Mouse (Mus musculus): ENCODE results near the gene Hnrnpr. TPM values are rescaled to one million over a fixed set of nuclear protein-coding genes. Genes with fewer than 3 reads are reported as not detected.

Hnrnpr gene
- total RNA-seq, 1 experiment = 73.4 TPM

GRCm38 (mm10) chr4:136291692-136292091 lies 19.1 kb upstream of the Hnrnpr start:
- TF ChIP-seq ZNF384 (IDR thresholded peaks at IDR 0.05; ENCODE audit: low read depth, low read length) (no peak), HCFC1 (IDR thresholded peaks at IDR 0.05; ENCODE audit: borderline replicate concordance, insufficient read depth, low read length) (no peak), CHD2 (IDR thresholded peaks at IDR 0.05; ENCODE audit: low read depth, low read length) (no peak), MAFK (IDR thresholded peaks at IDR 0.05; ENCODE audit: insufficient read depth, low read depth, low read length) (no peak), ZC3H11A (IDR thresholded peaks at IDR 0.05; ENCODE audit: borderline replicate concordance, low read depth, low read length) (no peak)
- Histone ChIP-seq H3K9me3 (ENCODE audit: control insufficient read depth, insufficient read depth, low read depth, low read length) (no peaks in the 10 kb centered on the region), H3K4me3 (ENCODE audit: insufficient read depth in 1 of 2, low read depth in 1 of 2, low read length in 2 of 2, poor library complexity in 1 of 2, severe bottlenecking in 1 of 2) (no peak overlapping the region), H3K9ac (ENCODE audit: insufficient read depth, low read depth, low read length, poor library complexity, severe bottlenecking) (no peak overlapping the region; the same call in 1 of the 2 replicates), H3K36me3 (ENCODE audit: control insufficient read depth, insufficient read depth, low read length, poor library complexity, severe bottlenecking) (no peaks in the 10 kb centered on the region; the same call in 1 of the 2 replicates), H3K27ac (ENCODE audit: insufficient read depth, low read depth, low read length, poor library complexity, severe bottlenecking) (no peak overlapping the region), H3K4me1 (ENCODE audit: control insufficient read depth in 2 of 2, insufficient read depth in 2 of 2, low read length in 2 of 2, poor library complexity in 1 of 2) (peaks cover 0 to 12% of the 10 kb centered on the region in 2 experiments; a peak in 2 of 4 replicates)
- in situ Hi-C loops (cut with MboI; ENCODE audit: low sequenced_read_pairs in 2 of 2, unreplicated experiment in 2 of 2) = no loop called here
- no peak for DNase-seq (ENCODE audit: low read depth, low spot score)

GRCm38 (mm10) chr4:136295941-136296340 lies 14.8 kb upstream of the Hnrnpr start:
- no peak for TF ChIP-seq ZNF384 (IDR thresholded peaks at IDR 0.05; ENCODE audit: low read depth, low read length)
- TF ChIP-seq MAFK (IDR thresholded peaks at IDR 0.05; ENCODE audit: insufficient read depth, low read depth, low read length) = no peak
- TF ChIP-seq HCFC1 (IDR thresholded peaks at IDR 0.05; ENCODE audit: borderline replicate concordance, insufficient read depth, low read length) = no peak
- TF ChIP-seq ZC3H11A (IDR thresholded peaks at IDR 0.05; ENCODE audit: borderline replicate concordance, low read depth, low read length) = no peak
- TF ChIP-seq CHD2 (IDR thresholded peaks at IDR 0.05; ENCODE audit: low read depth, low read length) = no peak
- in situ Hi-C loops (cut with MboI; ENCODE audit: low sequenced_read_pairs in 2 of 2, unreplicated experiment in 2 of 2) = no loop called here

GRCm38 (mm10) chr4:136302462-136302861 lies 8.3 kb upstream of the Hnrnpr start:
- H3K27ac ChIP-seq (ENCODE audit: insufficient read depth, low read depth, low read length, poor library complexity, severe bottlenecking) = no peak overlapping the region
- no peak overlapping the region for H3K4me3 ChIP-seq (ENCODE audit: insufficient read depth in 1 of 2, low read depth in 1 of 2, low read length in 2 of 2, poor library complexity in 1 of 2, severe bottlenecking in 1 of 2)
- no peaks in the 10 kb centered on the region for H3K4me1 ChIP-seq (ENCODE audit: control insufficient read depth in 2 of 2, insufficient read depth in 2 of 2, low read length in 2 of 2, poor library complexity in 1 of 2)
- no peaks in the 10 kb centered on the region for H3K9me3 ChIP-seq (ENCODE audit: control insufficient read depth, insufficient read depth, low read depth, low read length)
- DNase-seq (ENCODE audit: low read depth, low spot score) = no peak
- TF ChIP-seq MAFK (IDR thresholded peaks at IDR 0.05; ENCODE audit: insufficient read depth, low read depth, low read length) = no peak
- no peak for TF ChIP-seq ZC3H11A (IDR thresholded peaks at IDR 0.05; ENCODE audit: borderline replicate concordance, low read depth, low read length)
- no peak for TF ChIP-seq ZNF384 (IDR thresholded peaks at IDR 0.05; ENCODE audit: low read depth, low read length)
- no peaks in the 10 kb centered on the region for H3K36me3 ChIP-seq (ENCODE audit: control insufficient read depth, insufficient read depth, low read length, poor library complexity, severe bottlenecking)
- no peak overlapping the region for H3K9ac ChIP-seq (ENCODE audit: insufficient read depth, low read depth, low read length, poor library complexity, severe bottlenecking)
- in situ Hi-C loops (cut with MboI; ENCODE audit: low sequenced_read_pairs in 2 of 2, unreplicated experiment in 2 of 2) = no loop called here

More at GRCm38 (mm10) chr4:136295941-136296340, 14.8 kb upstream of the Hnrnpr start:
- no peak for DNase-seq (ENCODE audit: low read depth, low spot score)
- no peak overlapping the region for H3K9ac ChIP-seq (ENCODE audit: insufficient read depth, low read depth, low read length, poor library complexity, severe bottlenecking)
- no peaks in the 10 kb centered on the region for H3K36me3 ChIP-seq (ENCODE audit: control insufficient read depth, insufficient read depth, low read length, poor library complexity, severe bottlenecking)
- no peak overlapping the region for H3K27ac ChIP-seq (ENCODE audit: insufficient read depth, low read depth, low read length, poor library complexity, severe bottlenecking)
- peaks cover 0 to 11% of the 10 kb centered on the region in 2 experiments; a peak in 2 of 4 replicates for H3K4me1 ChIP-seq (ENCODE audit: control insufficient read depth in 2 of 2, insufficient read depth in 2 of 2, low read length in 2 of 2, poor library complexity in 1 of 2)
- no peak overlapping the region for H3K4me3 ChIP-seq (ENCODE audit: insufficient read depth in 1 of 2, low read depth in 1 of 2, low read length in 2 of 2, poor library complexity in 1 of 2, severe bottlenecking in 1 of 2)
- H3K9me3 ChIP-seq (ENCODE audit: control insufficient read depth, insufficient read depth, low read depth, low read length) = no peaks in the 10 kb centered on the region

GRCm38 (mm10) chr4:136304181-136304580 lies 6.6 kb upstream of the Hnrnpr start:
- peak; percentile 41 for DNase-seq (ENCODE audit: low read depth, low spot score)
- in situ Hi-C loops (cut with MboI; ENCODE audit: low sequenced_read_pairs in 2 of 2, unreplicated experiment in 2 of 2) = no loop called here
- TF ChIP-seq ZNF384 (IDR thresholded peaks at IDR 0.05; ENCODE audit: low read depth, low read length) (no peak), HCFC1 (IDR thresholded peaks at IDR 0.05; ENCODE audit: borderline replicate concordance, insufficient read depth, low read length) (no peak), ZC3H11A (IDR thresholded peaks at IDR 0.05; ENCODE audit: borderline replicate concordance, low read depth, low read length) (no peak), CHD2 (IDR thresholded peaks at IDR 0.05; ENCODE audit: low read depth, low read length) (no peak), MAFK (IDR thresholded peaks at IDR 0.05; ENCODE audit: insufficient read depth, low read depth, low read length) (no peak)

GRCm38 (mm10) chr4:136308355-136308754 lies 2.4 kb upstream of the Hnrnpr start:
- no peak for TF ChIP-seq MAFK (IDR thresholded peaks at IDR 0.05; ENCODE audit: insufficient read depth, low read depth, low read length)
- no peak for TF ChIP-seq HCFC1 (IDR thresholded peaks at IDR 0.05; ENCODE audit: borderline replicate concordance, insufficient read depth, low read length)
- no peak for TF ChIP-seq ZNF384 (IDR thresholded peaks at IDR 0.05; ENCODE audit: low read depth, low read length)
- no peak for TF ChIP-seq ZC3H11A (IDR thresholded peaks at IDR 0.05; ENCODE audit: borderline replicate concordance, low read depth, low read length)
- TF ChIP-seq CHD2 (IDR thresholded peaks at IDR 0.05; ENCODE audit: low read depth, low read length) = no peak
- Histone ChIP-seq H3K9ac (ENCODE audit: insufficient read depth, low read depth, low read length, poor library complexity, severe bottlenecking) (no peak overlapping the region), H3K9me3 (ENCODE audit: control insufficient read depth, insufficient read depth, low read depth, low read length) (no peaks in the 10 kb centered on the region), H3K36me3 (ENCODE audit: control insufficient read depth, insufficient read depth, low read length, poor library complexity, severe bottlenecking) (no peaks in the 10 kb centered on the region), H3K4me1 (ENCODE audit: control insufficient read depth in 2 of 2, insufficient read depth in 2 of 2, low read length in 2 of 2, poor library complexity in 1 of 2) (peaks cover 0 to 2% of the 10 kb centered on the region in 2 experiments; a peak in 2 of 4 replicates), H3K4me3 (ENCODE audit: insufficient read depth in 1 of 2, low read depth in 1 of 2, low read length in 2 of 2, poor library complexity in 1 of 2, severe bottlenecking in 1 of 2) (no peak overlapping the region), H3K27ac (ENCODE audit: insufficient read depth, low read depth, low read length, poor library complexity, severe bottlenecking) (no peak overlapping the region)
- DNase-seq (ENCODE audit: low read depth, low spot score) = no peak
- in situ Hi-C loops (cut with MboI; ENCODE audit: low sequenced_read_pairs in 2 of 2, unreplicated experiment in 2 of 2) = no loop called here

More at GRCm38 (mm10) chr4:136304181-136304580, 6.6 kb upstream of the Hnrnpr start:
- Histone ChIP-seq H3K27ac (ENCODE audit: insufficient read depth, low read depth, low read length, poor library complexity, severe bottlenecking) (no peak overlapping the region), H3K9me3 (ENCODE audit: control insufficient read depth, insufficient read depth, low read depth, low read length) (no peaks in the 10 kb centered on the region), H3K36me3 (ENCODE audit: control insufficient read depth, insufficient read depth, low read length, poor library complexity, severe bottlenecking) (no peaks in the 10 kb centered on the region), H3K4me1 (ENCODE audit: control insufficient read depth in 2 of 2, insufficient read depth in 2 of 2, low read length in 2 of 2, poor library complexity in 1 of 2) (no peaks in the 10 kb centered on the region), H3K9ac (ENCODE audit: insufficient read depth, low read depth, low read length, poor library complexity, severe bottlenecking) (no peak overlapping the region), H3K4me3 (ENCODE audit: insufficient read depth in 1 of 2, low read depth in 1 of 2, low read length in 2 of 2, poor library complexity in 1 of 2, severe bottlenecking in 1 of 2) (no peak overlapping the region)
